Mouse (Mus musculus) testis, adult 2 months (tissue): ENCODE data around the gene Hoxc10.

Experiments
- CTCF ChIP-seq: fragments of 200-500 bp; IDR thresholded peaks from 2 replicates; pipeline ENCODE4 v1.5.1; 2012; ENCODE audit warnings: low read depth, mild to moderate bottlenecking, inconsistent platforms, low read length, moderate library complexity; ENCODE audit not compliant: control insufficient read depth, insufficient read depth, insufficient replicate concordance
- POLR2A ChIP-seq: fragments of 200-500 bp; IDR thresholded peaks from 2 replicates; pipeline ENCODE4 v1.6.1; 2012; ENCODE audit warnings: low read depth, mild to moderate bottlenecking, inconsistent platforms, low read length, moderate library complexity; ENCODE audit not compliant: control insufficient read depth

DNA sequence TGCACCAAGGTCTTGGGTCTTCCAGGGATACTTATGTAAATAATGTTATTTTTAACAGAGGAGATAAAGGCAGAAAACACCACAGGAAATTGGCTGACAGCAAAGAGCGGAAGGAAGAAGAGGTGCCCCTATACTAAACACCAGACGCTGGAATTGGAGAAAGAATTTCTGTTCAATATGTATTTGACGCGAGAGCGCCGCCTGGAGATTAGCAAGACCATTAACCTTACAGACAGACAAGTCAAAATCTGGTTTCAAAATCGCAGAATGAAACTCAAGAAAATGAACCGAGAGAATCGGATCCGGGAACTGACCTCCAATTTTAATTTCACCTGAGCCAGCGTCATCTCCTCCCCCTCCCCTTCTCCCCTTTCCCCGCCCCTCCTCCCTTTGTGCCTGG, 4.1 kb downstream of the Hoxc10 start:
- TF ChIP-seq POLR2A (no peak), CTCF (no peak)
